Mouse (Mus musculus): ENCODE data around the gene Man2a2.

Man2a2 gene

DNA sequence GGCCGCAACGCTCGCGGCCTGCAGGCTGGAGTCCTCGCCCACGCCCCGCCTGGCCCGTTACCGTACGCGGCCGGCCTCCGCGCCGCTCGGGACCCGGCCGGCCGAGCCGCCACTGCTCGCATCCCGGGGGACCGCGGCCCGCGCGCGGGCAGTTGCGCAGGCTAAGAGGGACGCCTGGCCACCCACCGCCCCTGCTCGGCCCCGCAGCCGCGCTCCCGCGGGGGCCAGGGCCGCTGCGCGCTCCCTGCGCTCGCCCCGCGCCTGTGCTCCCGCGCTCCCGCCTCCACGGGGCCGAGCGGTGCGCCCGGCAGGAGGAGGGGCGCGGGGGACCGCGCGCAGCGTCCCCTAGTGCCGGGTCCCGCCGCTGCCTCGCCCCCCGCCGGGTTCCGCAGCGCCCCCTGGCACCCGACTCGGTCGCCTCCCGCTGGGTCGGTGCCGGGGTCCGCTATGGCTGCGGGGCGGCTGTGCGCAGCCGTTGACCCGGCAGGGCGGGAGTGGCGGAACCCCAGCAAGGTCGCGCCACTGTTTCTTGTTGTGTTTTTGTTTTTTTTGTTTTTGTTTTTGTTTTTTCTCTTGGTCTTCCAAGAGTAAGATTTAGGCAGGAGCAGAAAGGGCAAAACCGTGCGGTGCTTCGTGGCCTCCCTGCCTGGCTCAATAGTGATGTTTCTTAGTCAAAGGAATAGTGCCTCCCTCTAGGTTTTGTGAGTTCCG, at the start of gene Man2a2:
TSS of gene Man2a2 (minus strand) at position 335 of the 711 bp plus-strand sequence.
- in situ Hi-C loops (cut with MboI; ENCODE audit: low sequenced_read_pairs) = no loop called here

DNA sequence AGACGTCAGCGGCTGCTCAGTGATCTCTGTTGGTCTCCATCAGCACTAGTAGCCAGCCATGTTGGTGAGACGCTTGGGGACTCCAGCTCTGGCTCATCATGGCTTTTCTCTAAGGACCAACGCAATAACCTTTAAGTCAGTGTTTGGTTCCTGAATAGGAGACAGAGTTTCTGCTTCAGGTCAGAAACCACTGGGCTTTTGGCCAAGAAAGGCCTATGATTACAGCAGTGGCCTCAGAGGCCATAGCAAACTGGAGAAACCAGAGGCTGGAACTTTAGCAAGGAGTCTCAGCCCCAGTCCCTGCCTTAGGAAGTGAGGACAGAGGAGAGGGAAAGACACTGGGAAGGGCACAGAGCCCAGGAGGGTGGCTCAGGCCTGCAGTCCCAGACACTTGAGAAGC, 49.4 kb upstream of the Man2a2 start:
- in situ Hi-C loops (cut with MboI; ENCODE audit: low sequenced_read_pairs) = no loop called here

DNA sequence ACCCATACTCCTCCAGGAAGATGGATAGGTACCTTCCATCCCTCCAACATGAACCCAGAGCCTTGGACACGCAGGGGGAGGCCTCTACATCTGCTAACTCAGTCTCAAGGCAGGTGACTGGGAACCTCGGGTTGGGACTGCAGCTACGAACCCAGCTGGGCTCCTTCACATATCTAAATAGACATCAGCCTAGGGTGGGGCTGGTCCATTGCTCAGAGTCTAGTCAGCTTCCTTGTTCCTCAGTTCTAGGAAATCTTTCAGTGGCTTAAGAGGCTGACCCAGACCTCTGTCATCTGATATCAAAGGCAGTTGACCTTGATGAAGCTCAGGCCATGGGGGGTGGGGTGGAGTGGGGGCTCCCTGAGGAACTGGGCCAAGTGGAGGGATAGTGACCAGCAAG, 48.1 kb upstream of the Man2a2 start:
- in situ Hi-C loops (cut with MboI; ENCODE audit: low sequenced_read_pairs) = no loop called here

GRCm38 (mm10) chr7:80418036-80418435, 46.9 kb upstream of the Man2a2 start:
- in situ Hi-C loops (cut with MboI; ENCODE audit: low sequenced_read_pairs) = no loop called here

DNA sequence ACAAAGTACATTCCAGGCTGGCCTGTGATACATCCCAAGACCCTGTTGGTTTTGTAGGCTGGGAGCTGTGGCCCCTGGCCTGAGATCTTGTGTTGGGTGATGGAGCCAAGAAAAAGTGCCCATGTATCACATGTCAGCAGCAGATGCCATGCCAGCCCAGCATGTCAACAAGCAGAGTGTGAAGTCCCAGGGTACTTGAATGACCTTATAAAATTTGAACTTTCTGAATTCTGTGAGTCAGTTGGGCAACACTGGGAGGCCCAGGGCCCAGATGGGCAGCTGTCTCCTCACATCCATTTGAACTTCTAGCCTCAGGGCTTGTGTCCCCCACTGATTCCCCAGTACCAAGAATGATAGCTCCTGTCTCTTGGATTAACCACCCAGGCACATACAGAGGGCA, 46.4 kb upstream of the Man2a2 start:
- in situ Hi-C loops (cut with MboI; ENCODE audit: low sequenced_read_pairs) = no loop called here

DNA sequence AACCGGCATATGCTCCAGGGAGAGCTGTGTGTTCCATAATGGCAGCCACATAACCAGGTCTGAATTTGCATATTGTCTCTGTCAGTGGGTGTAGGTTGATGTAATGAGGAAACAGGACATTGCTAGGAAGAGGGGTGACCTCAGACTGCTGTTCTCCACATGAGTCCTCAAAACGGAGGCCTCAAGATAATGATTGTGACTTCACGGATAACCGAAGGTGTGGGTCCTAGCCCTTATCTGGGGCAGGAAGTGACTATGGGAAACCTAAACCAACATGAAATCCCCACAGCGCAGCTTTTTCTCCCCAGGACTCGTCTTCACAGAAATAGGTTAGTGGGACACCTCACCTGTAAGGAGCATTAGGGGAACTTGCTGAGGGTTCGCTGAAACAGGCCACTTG, 45.8 kb upstream of the Man2a2 start:
- in situ Hi-C loops (cut with MboI; ENCODE audit: low sequenced_read_pairs) = no loop called here

GRCm38 (mm10) chr7:80414303-80414855, 43.2 kb upstream of the Man2a2 start:
- in situ Hi-C loops (cut with MboI; ENCODE audit: low sequenced_read_pairs) = no loop called here

DNA sequence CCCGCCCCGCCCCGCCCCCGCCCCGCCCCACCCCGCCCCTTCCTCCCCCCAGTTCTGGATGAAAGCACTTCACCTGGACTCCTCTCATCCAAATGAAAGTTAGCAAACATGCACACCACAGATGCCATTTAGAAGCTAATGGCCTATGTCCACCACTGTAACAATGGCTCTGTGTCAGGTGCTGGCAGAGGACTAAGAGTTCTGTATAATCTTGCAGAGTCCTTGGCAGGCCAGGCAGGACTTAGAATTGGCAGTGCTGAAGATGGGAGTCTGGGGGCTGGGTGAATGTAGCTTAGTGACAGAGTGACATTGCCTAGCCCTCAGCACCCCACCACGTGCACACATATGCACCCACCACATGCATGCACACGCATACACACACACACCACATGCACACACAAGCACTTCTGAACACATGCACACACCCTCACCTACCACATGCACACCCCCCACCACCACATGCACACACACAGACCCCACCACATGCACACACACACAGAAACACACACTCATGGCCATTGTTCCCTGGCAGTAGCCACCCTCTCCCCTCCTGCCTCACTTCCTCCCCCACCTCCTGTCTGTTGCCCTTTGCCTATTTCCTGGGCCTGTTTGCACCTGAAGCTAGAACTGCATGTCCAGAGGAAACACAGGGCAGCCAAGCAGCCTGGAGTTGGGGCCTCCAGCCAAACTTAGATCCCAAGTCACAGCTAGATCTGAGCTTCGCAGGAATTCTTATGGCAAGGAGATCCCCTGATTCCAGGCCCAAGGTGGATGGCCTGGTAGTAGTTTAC, 42.5 kb upstream of the Man2a2 start:
- in situ Hi-C loops (cut with MboI; ENCODE audit: low sequenced_read_pairs) = no loop called here

- in situ Hi-C loops (cut with MboI; ENCODE audit: low sequenced_read_pairs) = no loop called here
Measured at GRCm38 (mm10) chr7:80412781-80413180, 41.6 kb upstream of the Man2a2 start.

GRCm38 (mm10) chr7:80412279-80412678, 41.1 kb upstream of the Man2a2 start:
- in situ Hi-C loops (cut with MboI; ENCODE audit: low sequenced_read_pairs) = no loop called here

- in situ Hi-C loops (cut with MboI; ENCODE audit: low sequenced_read_pairs) = no loop called here
Measured at GRCm38 (mm10) chr7:80410380-80410779, 39.2 kb upstream of the Man2a2 start.

- in situ Hi-C loops (cut with MboI; ENCODE audit: low sequenced_read_pairs) = no loop called here
Measured at GRCm38 (mm10) chr7:80407712-80408111, 36.5 kb upstream of the Man2a2 start.

- in situ Hi-C loops (cut with MboI; ENCODE audit: low sequenced_read_pairs) = no loop called here
Measured at GRCm38 (mm10) chr7:80406186-80406585, 35.0 kb upstream of the Man2a2 start.

DNA sequence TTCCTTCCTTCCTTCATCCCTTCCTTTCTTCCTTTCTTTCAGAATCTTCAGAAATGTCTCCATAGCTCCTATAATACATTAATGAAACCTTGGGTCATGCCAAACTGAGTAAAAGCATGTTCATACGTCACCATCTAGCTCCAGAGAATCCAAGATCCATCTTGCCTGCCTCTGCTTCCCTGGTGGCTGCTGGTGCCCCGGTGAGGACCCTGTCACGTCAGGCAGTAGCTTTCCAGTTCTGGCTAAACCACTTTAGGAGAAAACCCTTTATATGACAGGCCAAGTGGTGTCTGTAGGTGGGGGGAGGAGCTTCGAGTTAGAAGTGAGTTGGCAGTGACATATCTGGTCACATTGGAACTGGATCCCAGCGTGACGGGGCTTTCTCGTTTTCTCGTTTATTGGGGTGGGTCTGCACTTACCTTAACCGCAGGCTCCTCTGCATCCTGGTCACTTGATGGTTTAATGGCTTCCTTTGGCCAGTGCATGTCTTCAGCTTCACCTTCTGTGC, 34.1 kb upstream of the Man2a2 start, which contains the start of gene Furin:
TSS of gene Furin (minus strand) at position 249 of the 508 bp plus-strand sequence.
- in situ Hi-C loops (cut with MboI; ENCODE audit: low sequenced_read_pairs) = no loop called here

DNA sequence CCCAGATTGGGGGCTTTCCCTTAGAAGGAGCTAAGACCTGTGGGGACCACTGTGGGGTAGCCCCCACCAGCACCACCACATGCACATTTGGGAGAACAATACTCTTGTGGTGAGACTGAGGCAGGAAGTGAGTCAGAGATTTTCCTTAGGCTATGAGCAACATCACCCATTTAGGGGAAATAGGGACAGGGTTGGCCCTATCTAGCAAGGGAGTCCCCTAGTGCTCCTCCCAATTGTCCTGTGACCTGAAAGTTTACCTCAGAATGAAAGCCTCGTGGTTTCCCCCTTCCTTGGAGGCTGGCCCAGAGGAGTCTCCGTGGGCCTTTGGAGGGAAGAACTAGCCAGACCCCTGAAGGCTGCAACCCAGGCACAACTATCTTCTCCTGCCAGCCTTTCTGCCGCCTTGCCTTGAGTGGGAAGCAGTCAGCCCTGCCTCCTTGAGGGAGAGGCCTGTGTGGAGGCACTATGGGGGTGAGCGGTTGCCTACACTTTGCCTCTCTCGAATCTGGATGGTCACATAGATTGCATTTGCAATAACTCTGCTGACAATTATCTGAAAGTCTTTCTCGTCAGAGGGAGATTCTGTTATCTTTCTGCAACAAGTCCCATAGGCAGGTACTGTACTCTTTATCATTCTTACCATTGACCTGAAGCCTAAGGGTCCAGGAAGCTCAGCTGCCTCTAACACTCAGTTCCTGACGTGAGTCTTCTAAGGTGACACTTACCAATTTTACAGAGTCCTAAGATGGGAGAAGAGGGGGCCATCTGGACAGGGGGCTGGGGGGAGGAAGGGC, 33.1 kb upstream of the Man2a2 start:
- in situ Hi-C loops (cut with MboI; ENCODE audit: low sequenced_read_pairs) = no loop called here

GRCm38 (mm10) chr7:80403551-80403950, 32.4 kb upstream of the Man2a2 start:
- in situ Hi-C loops (cut with MboI; ENCODE audit: low sequenced_read_pairs) = no loop called here

GRCm38 (mm10) chr7:80402651-80403321, 31.6 kb upstream of the Man2a2 start:
- in situ Hi-C loops (cut with MboI; ENCODE audit: low sequenced_read_pairs) = no loop called here

DNA sequence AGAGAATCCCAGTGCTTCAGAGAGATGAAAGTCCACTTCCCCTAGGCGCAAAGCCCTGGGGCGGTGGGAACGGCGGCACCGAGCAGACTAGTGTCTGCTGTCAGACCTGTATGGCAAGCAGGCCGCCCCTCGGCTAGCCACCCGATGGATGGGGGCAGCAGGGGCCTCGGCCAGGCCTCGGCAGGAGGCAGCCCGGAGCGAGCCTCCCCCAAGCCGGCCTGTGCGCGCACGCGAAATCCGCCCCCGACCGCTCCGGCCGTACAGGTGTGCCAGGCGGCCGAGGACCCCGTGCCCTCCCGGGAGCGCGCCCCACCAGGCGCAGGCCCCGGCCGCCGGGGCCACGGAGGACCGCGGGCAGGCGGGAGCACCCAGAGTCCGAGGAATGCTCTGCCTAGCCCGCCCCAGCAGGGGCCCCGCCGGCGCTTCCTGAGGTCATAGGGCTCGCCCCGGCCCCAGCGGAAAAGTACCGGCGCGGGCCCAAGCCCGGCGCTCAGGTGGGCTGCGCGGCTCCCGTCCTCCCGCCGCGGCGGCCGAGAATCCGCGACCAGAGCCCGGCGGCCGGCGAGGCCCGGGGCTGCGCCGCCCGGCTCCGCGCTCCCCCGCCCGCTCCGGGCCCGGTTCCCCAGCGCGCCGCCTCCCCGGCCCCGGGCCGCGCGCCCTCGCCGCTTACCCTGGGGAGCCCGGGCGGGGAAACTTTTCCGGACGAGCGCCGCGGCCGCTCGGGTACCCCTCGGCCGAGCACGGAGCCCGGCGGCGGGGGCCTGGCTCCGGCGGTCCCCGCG, 30.9 kb upstream of the Man2a2 start:
- in situ Hi-C loops (cut with MboI; ENCODE audit: low sequenced_read_pairs) = no loop called here

GRCm38 (mm10) chr7:80401041-80401859, 30.1 kb upstream of the Man2a2 start:
- in situ Hi-C loops (cut with MboI; ENCODE audit: low sequenced_read_pairs) = no loop called here

Measured in CH12F3 (cell line).